Mouse (Mus musculus) lung, embryonic 15.5 days (tissue): ENCODE data around the gene Zfp619. TPM values are rescaled to one million over a fixed set of nuclear protein-coding genes. Genes with fewer than 3 reads are reported as not detected.

ENCODE experiments used
- polyA plus RNA-seq: library from polyadenylated mRNA; unstranded; fragments of >200 nt; fragmentation: Nextera tagmentation; extraction: Ambion mirVana; gene quantifications from 2 replicates; pipeline ENCODE4 v1.2.1, GENCODE M21; 2015

Zfp619 gene
- polyA plus RNA-seq, 1 experiment from 2014 or later, result 2.0 TPM

Other genes with a start within 250 kb of the Zfp619 start
- gene Gm5114, start 104.6 kb upstream of the Zfp619 start, polyA plus RNA-seq, result not detected in 2 replicates